Mouse (Mus musculus): ENCODE measurements around the gene Atpif1. TPM values are rescaled to one million over a fixed set of nuclear protein-coding genes. Genes with fewer than 3 reads are reported as not detected.

Gene Atpif1
- total and polyA plus RNA-seq, 2 experiments from 2014 or later, result 341 to 1,637 TPM

GRCm38 (mm10) chr4:132515369-132516155 lies 17.9 kb downstream of the Atpif1 start:
- ATAC-seq (peak; percentile 96), DNase-seq (ENCODE audit: low spot score) (peak; percentile 98)
- Histone ChIP-seq H3K4me1 (ENCODE audit: insufficient read depth, low read length) (no peaks in the 10 kb centered on the region), H3K4me3 (ENCODE audit: low read length) (peak overlapping the region; percentile 46), H3K9ac (replicated peaks; ENCODE audit: low read length) (peak overlapping the region; percentile 35; the same call in 1 of the 2 replicates), H3K27me3 (ENCODE audit: insufficient read depth, low read length) (no peaks in the 10 kb centered on the region), H3K36me3 (ENCODE audit: insufficient read depth, low read length) (no peaks in the 10 kb centered on the region), H3K9me3 (ENCODE audit: low read length) (no peaks in the 10 kb centered on the region), H3K4me2 (ENCODE audit: low read depth, low read length) (peak overlapping the region; percentile 99), H3K27ac (peak overlapping the region; percentile 73)
- TF ChIP-seq CTCF (IDR thresholded peaks at IDR 0.05; ENCODE audit: low read depth), result no peak
- 19% methylated on average over 22 of the region's 22 CpGs for WGBS

DNA sequence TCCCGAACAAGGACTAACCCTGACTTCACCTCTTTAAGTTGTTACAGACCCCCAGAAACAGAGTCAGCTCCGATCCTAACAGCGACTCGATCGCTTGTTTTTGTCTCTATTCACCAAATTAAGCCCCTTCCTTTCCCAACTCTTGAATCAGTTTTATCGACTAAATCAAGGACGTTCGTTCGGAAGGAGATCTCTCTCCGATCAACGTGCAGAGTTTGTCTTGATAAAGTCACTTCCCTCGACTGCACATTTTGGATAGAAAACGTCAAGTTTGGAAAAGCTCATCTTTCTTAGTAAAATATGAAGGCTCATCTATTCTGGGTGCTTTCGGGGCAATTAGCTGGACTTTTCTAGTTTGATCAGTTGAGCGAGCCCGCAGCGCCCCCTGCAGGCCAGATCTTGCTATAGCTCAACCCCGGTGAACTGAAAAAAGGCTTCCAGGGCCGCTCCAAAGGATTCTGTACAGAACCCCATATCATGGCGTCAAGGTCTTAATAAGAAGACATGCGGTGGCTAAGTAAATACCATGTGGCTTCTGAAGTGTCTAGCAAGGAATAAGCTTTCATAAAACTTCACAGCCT lies 18.8 kb downstream of the Atpif1 start:
- peak overlapping the region; percentile 99 for H3K4me2 ChIP-seq (ENCODE audit: low read depth, low read length)
- DNase-seq (ENCODE audit: low spot score), result peak; percentile 91
- peak overlapping the region; percentile 46 for H3K4me3 ChIP-seq (ENCODE audit: low read length)
- H3K27me3 ChIP-seq (ENCODE audit: insufficient read depth, low read length), result no peaks in the 10 kb centered on the region
- no peaks in the 10 kb centered on the region for H3K36me3 ChIP-seq (ENCODE audit: insufficient read depth, low read length)
- H3K9me3 ChIP-seq (ENCODE audit: low read length), result no peaks in the 10 kb centered on the region
- 2% methylated on average over 21 of the region's 21 CpGs for WGBS
- no peak for ATAC-seq
- no peaks in the 10 kb centered on the region for H3K4me1 ChIP-seq (ENCODE audit: insufficient read depth, low read length)
- peak overlapping the region; percentile 73 for H3K27ac ChIP-seq
- TF ChIP-seq CTCF (IDR thresholded peaks at IDR 0.05; ENCODE audit: low read depth), result peak; percentile 86
- peak overlapping the region; percentile 35; the same call in 1 of the 2 replicates for H3K9ac ChIP-seq (replicated peaks; ENCODE audit: low read length)

- ATAC-seq, result no peak
- no peak for DNase-seq (ENCODE audit: low spot score)
- H3K4me2 ChIP-seq (ENCODE audit: low read depth, low read length), result peak overlapping the region; percentile 99; the same call in 1 of the 2 replicates
- 35% methylated on average over 14 of the region's 14 CpGs for WGBS
- H3K9me3 ChIP-seq (ENCODE audit: low read length), result no peaks in the 10 kb centered on the region
- H3K4me1 ChIP-seq (ENCODE audit: insufficient read depth, low read length), result 0 out of 2 replicates have a peak, but pooled peaks cover 4% of the 10 kb centered on the region
- no peak overlapping the region for H3K27ac ChIP-seq
- no peak overlapping the region for H3K9ac ChIP-seq (replicated peaks; ENCODE audit: low read length)
- no peaks in the 10 kb centered on the region for H3K36me3 ChIP-seq (ENCODE audit: insufficient read depth, low read length)
- H3K27me3 ChIP-seq (ENCODE audit: insufficient read depth, low read length), result no peaks in the 10 kb centered on the region
- no peak for TF ChIP-seq CTCF (IDR thresholded peaks at IDR 0.05; ENCODE audit: low read depth)
- H3K4me3 ChIP-seq (ENCODE audit: low read length), result no peak overlapping the region
These were observed 19.8 kb downstream of the Atpif1 start for GRCm38 (mm10) chr4:132513395-132514273.

GRCm38 (mm10) chr4:132512080-132512479 lies 21.4 kb downstream of the Atpif1 start:
- ATAC-seq (no peak), DNase-seq (ENCODE audit: low spot score) (no peak)
- no peak overlapping the region for H3K27ac ChIP-seq
- no peaks in the 10 kb centered on the region for H3K27me3 ChIP-seq (ENCODE audit: insufficient read depth, low read length)
- no peak overlapping the region for H3K4me3 ChIP-seq (ENCODE audit: low read length)
- TF ChIP-seq CTCF (IDR thresholded peaks at IDR 0.05; ENCODE audit: low read depth), result no peak
- H3K4me1 ChIP-seq (ENCODE audit: insufficient read depth, low read length), result 0 out of 2 replicates have a peak, but pooled peaks cover 4% of the 10 kb centered on the region
- H3K9ac ChIP-seq (replicated peaks; ENCODE audit: low read length), result no peak overlapping the region
- no peak overlapping the region for H3K4me2 ChIP-seq (ENCODE audit: low read depth, low read length)
- WGBS, result 76% methylated on average over 3 of the region's 3 CpGs
- no peaks in the 10 kb centered on the region for H3K9me3 ChIP-seq (ENCODE audit: low read length)
- H3K36me3 ChIP-seq (ENCODE audit: insufficient read depth, low read length), result no peaks in the 10 kb centered on the region

DNA sequence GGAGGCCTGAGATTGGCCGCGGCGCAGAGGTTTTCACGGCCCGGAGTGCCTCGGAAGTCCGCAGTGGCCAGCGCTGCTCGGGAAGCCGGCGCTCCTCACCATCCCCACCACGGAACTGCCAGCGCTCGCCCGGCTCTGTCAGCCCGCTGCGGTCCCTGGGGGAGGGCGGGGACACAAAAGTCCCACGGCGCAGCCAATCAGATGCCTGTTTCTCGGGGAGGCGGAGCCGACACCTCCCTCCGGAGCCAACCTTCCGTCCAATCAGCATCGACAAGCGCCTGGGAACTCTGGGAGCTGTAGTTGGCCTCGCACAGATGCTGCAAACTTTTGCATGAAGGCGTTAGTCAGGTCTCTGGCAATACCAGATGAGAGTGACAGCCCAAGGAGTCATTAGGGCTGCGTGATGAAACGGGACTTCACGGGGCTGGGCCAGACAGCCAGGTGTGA lies 23.1 kb downstream of the Atpif1 start, which contains the start of gene Sesn2:
Gene Sesn2 (minus strand): TSS at position 150 of the 447 bp plus-strand sequence.
- WGBS, result 0% methylated on average over 30 of the region's 32 CpGs
- H3K27me3 ChIP-seq (ENCODE audit: insufficient read depth, low read length), result no peaks in the 10 kb centered on the region
- H3K4me1 ChIP-seq (ENCODE audit: insufficient read depth, low read length), result 0 out of 2 replicates have a peak, but pooled peaks cover 4% of the 10 kb centered on the region
- H3K9ac ChIP-seq (replicated peaks; ENCODE audit: low read length), result peak within 1 kb of the TSS; percentile 70
- H3K9me3 ChIP-seq (ENCODE audit: low read length), result no peaks in the 10 kb centered on the region
- H3K4me3 ChIP-seq (ENCODE audit: low read length), result peak within 1 kb of the TSS; percentile 91
- peak within 1 kb of the TSS; percentile 81 for H3K27ac ChIP-seq
- peak within 1 kb of the TSS; percentile 77 for H3K4me2 ChIP-seq (ENCODE audit: low read depth, low read length)
- TF ChIP-seq CTCF (IDR thresholded peaks at IDR 0.05; ENCODE audit: low read depth), result no peak
- no peaks in the 10 kb centered on the region for H3K36me3 ChIP-seq (ENCODE audit: insufficient read depth, low read length)
- ATAC-seq, result peak; percentile 93
- peak; percentile 100 for DNase-seq (ENCODE audit: low spot score)
